Mouse (Mus musculus) liver, adult 2 months (tissue): ENCODE results near the gene Ppox.

Experiments
- CTCF ChIP-seq: fragments of 200-500 bp; IDR thresholded peaks from 2 replicates; pipeline ENCODE4 v1.5.1; 2011; ENCODE audit warnings: low read depth, low read length, control low read depth
- POLR2A ChIP-seq: fragments of 200-500 bp; IDR thresholded peaks from 2 replicates; pipeline ENCODE4 v1.6.1; 2011; ENCODE audit warnings: low read length, control low read depth; ENCODE audit not compliant: insufficient read depth; ENCODE audit errors: extremely low read depth

DNA sequence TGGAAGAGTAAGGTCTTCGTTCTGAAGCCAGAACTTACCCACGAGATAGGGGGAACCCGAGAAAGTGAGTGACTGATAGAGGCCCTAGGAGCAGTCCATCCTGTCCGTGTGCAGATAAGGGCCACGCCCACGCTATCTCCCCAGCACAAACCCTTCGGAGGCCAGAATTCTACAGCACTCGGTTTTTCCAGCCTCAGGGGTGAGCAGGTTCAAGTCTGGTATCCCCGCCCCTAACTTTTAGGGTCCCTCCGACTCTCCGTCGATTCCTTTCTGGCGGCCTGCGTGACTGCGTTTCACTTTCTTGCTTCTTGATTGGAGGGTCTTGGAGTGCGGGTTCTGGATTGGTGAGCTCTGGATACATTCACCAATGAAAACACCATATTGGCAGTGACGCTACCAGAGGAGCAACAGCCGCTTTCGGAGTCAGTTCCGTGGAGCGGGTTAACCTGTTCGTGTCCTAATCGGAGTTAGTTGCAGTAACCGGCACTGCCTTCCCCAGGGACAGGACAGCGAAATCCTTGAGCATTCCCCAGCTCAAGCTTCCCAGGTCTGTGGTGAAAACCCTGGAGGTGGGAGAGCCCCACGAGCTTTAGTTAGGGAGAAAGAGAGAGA, at the start of gene Ppox:
- TF ChIP-seq POLR2A: no peak
- 0 out of 2 replicates have a peak, but pooled peaks have one; percentile 2 for TF ChIP-seq CTCF
